Mouse (Mus musculus) kidney, postnatal 4 days (tissue): ENCODE data around the gene Rab25.
"Not testable (repeated sequence)": the region's sequence is repeated elsewhere in the genome, so short reads cannot be mapped to it uniquely, and the experiment has no call there.

Experiments used
- DNase-seq, 2 experiments: peaks; one replicate each; pipeline ENCODE4 v3.0.0; 2021; ENCODE audit warnings: mixed read lengths in 2 of 2

The Rab25 gene

GRCm38 (mm10) chr3:88548180-88548917 is at the start of gene Rab25:
Gene Rab25 (minus strand): TSS chr3:88548300.
- peak; percentile 48 to 62 for DNase-seq

DNA sequence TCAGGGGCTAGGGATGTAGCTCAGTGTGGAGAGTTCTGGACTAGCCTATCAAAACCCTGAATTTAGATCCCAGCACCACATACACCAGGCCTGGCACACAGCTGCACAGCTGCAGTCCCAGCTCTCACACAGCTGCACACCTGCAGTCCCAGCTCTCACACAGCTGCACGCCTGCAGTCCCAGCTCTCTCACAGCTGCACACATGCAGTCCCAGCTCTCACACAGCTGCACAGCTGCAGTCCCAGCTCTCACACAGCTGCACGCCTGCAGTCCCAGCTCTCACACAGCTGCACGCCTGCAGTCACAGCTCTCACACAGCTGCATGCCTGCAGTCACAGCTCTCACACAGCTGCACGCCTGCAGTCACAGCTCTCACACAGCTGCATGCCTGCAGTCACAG is 48.4 kb upstream of the Rab25 start:
- DNase-seq, result not testable (repeated sequence)

GRCm38 (mm10) chr3:88593893-88594580 is 45.9 kb upstream of the Rab25 start:
- DNase-seq, result peak; percentile 21 to 38

GRCm38 (mm10) chr3:88592942-88593576 is 45.0 kb upstream of the Rab25 start:
- no peak for DNase-seq

DNA sequence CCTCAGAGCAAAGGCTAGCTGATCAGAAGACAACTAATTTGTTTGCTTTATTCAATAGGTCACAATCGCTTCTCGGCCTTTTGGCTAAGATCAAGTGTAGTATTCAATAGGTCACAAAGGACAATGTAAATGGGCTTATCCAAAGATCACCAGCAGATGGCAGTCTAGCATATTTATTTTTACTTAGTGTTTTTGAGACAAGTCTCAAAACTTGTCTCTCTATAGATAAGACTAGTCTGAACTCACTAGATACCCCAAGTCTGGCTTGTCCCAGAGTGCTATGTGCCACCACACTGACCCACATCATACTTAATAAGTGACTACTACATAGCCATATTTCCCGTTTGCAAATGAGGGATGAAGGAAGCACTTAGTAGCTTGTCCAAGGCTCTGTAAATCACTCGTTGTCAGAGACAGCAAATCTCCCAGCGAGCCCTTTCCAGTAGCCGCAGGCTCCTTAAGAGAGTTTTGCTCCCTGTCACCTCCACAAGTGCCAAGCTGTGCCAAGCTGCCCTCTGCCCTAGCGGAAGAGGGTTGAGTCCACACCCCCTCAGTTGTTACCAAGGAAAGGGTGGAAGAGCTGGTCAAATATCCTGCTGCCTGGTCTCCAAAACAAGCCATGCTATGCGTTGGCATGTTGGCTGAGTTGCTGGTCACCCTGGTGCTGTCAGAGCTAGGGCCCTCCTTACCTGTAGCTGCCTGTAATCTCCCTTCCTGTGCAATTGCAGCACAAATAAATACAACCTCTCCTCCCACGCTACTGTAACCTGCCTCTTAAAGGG is 44.0 kb upstream of the Rab25 start:
- peak in 1 of 2 experiments; percentile 54 for DNase-seq

- no peak for DNase-seq
Measured at GRCm38 (mm10) chr3:88591044-88591443, 42.9 kb upstream of the Rab25 start.

DNA sequence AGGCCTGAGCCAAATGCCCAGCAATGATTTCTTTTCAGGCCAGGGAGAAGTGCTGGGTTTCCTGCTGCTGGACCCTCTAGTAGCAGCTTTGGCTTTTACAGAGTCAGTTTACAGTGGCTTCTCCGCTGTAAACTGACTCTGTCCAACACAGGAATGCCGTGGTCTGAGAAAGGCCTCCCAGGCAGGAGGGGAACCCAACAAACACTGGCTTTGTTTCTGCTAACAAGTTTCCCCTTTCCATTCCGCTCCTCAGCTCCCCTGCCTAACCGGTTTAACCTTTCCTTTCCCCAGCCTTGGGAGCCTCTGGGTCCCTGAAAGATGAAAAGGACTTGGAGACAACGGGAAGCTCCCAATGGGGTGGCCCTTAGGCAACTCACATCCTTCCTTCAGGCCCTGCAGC is 42.1 kb upstream of the Rab25 start:
- DNase-seq, result no peak

DNA sequence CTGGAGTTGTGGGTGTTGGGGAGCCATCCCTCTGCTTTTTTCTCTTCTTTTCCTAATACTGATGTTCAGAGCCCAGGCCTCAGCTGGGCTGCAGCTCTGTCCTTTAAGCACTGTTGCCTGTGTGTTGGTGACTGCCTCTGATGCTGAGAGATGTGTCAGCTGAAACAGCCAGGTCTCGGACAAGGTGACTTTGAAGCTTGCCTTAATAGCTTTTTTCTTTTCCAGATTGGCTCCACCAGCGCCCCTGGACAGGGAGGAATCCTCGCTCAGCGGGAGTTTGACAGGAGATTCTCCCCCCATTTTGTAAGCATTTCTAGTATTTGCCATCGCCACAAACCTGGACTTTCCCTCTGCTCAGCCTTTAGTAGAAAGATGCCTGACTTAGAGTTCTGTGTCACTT is 38.5 kb upstream of the Rab25 start:
- DNase-seq, result no peak

DNA sequence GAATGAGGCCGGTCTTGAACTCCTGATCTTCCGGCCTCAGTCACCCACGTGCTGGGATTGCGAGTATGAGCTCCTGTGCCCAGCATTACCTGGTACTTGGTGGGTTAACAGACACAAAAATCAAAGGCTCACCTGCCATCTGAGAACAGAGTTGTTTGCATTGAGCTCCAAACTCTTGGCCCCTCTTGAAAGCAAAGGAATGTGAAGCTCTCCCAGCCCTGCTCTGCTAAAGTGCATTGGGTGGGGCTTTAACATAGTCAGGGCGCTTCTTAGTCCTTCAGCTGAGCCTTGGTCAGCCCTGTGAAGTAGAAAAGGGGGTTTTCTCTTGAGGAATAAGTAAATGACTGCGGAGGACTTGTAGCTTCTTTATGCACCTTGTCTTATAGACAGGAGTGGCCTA is 37.7 kb upstream of the Rab25 start:
- DNase-seq, result no peak

DNA sequence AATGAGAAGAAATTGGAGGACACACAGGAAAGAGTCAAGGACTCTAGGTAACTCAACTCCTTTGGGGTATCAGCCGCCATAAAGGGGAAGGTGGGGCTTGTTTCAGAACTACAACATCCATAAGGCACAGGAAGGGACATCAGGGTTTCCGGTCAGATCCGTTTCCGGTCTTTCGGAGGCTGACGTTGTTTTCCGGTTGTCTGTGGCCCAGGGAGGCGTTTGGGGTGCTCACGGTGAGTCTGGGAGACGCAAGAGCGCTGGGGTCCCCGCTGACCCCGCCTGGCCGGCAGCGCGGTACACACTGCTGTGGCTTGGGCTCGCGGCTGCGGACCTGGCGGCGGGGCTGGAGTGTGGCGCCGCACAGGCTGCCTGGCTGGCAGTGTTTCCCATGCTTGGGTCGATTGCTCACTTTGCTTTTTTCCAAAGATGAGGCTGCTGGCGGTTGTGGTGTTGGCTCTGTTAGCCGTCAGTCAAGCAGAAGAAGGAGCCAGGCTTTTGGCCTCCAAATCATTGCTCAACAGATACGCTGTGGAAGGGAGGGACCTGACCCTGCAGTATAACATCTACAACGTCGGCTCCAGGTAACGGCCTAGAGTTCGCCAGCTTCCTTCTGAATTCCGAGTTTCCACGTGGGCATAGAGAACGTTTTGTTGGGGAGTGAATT is 31.5 kb upstream of the Rab25 start:
- DNase-seq, result peak; percentile 78 to 85

DNA sequence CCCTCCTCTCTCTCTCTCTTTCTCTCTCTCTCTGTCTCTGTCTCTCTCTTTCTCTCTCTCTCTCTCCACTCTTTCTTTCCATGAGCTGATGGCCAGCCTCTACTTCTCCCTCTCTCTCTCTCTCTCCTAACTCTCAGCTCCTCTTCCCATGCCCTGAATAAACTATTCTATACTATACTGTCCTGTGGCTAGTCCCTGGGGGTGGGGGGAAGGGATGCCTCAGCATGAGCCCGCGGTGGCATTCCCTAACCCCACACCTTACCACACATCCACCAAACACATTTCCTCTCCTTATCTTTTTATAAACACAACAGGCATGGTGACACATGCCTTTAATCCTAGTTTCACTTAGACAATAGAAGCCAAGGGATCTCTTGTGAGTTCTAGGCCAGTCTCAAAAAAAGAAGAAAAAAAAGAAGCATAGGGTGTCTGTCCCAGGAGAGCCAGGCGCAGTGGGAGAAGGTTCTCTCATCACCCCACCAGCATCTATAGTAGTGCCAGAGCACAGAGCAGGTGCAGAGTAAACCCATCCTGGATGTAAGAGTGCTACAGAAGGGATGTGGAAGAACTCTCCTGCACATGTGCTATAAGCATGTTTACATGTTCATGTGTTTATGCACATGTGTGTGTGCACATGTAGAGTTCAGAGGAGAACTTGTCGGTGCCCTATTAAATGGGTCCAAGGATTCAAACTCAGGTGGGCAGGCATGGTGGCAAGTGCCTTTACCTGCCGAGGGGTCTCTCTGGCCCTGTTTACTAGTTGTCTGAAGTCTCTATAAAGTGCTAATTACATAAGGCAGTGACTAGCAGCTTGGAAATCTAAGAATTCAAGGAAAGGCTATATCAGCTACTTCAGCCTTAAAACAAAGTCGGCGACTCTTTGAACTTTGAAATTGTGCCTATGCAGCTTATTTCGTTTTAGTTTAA is 30.7 kb upstream of the Rab25 start:
- DNase-seq, result no peak

DNA sequence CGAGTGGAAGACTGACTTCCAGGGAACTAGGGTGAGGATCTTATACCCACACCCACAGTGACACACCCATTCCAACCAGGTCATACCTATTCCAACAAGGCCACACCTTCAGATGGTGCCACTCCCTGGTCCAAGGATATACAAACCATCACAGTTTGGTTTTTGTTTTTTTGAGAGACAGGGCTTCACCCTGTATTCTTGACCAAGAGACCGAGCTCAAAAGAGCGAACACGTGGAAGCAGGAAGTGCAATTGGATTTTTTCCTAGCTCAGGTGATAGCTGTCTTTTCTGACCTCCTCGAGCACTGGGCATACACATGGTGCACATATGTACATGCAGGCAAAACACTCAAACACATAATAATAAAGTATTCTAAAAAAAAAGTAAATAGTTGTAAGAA is 29.7 kb upstream of the Rab25 start:
- not testable (repeated sequence) for DNase-seq

GRCm38 (mm10) chr3:88575540-88575939 is 27.4 kb upstream of the Rab25 start, which contains the start of gene Ssr2:
Gene Ssr2 (plus strand): TSS chr3:88575876.
- no peak for DNase-seq

GRCm38 (mm10) chr3:88573810-88574209 is 25.7 kb upstream of the Rab25 start:
- DNase-seq, result no peak

- no peak for DNase-seq
Measured at GRCm38 (mm10) chr3:88572835-88573234, 24.7 kb upstream of the Rab25 start.

DNA sequence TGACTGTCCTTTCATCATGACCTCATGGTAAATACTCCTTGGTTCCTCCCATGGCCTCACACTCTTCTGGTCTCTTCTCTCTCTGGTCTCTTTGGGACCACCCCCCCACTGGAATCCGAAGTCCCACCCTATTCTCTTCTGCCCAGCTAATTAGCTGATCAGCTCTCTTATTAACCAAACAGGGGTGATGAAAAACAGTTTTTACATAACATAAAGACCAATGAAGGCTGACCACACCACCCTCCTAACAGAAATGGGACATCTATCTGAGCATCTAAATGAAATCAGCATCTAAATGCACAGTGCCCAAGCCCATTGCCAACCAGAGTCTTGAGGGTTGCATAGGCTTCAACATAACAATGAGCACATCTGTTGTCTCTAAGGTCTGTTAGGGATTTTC is 23.8 kb upstream of the Rab25 start:
- no peak for DNase-seq

DNA sequence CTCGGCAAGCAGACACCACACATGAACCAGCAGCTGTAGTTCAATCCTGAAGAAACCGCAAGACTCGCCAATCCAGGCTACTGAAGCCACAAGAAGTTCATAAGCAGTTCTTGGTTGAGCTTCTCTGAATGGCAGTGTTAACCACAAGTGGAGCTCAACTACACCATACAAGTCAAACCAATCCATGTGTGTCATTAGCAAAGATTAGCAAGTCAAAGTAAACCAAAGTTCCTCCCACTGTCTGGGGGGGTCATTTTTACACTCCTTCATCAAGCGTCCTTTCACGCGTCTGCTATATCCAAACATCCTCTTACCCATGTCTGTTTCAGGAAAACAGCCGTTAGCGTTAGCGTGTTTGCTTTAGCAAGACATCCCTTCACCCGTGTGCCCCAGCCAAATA is 22.2 kb upstream of the Rab25 start:
- no peak for DNase-seq

DNA sequence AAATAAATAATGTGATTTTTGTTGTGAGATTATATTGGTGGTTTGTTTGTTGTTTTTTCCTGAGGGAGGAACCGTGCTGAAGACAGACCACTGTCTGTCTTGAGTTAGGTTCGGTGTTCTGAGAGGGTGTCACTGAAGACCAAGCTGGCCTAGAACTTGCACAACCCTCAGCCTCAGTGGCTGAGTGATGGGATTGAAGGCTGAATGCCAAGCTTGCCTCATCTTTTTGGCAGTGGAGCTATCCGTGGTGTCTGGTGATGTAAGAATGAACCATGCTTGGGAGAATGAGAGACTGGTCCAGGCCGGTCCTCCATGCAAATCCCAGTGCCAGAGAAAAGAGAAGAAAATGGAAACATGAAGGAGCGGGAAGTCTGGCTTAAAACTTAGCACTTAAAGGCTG is 21.6 kb upstream of the Rab25 start:
- DNase-seq, result no peak

DNA sequence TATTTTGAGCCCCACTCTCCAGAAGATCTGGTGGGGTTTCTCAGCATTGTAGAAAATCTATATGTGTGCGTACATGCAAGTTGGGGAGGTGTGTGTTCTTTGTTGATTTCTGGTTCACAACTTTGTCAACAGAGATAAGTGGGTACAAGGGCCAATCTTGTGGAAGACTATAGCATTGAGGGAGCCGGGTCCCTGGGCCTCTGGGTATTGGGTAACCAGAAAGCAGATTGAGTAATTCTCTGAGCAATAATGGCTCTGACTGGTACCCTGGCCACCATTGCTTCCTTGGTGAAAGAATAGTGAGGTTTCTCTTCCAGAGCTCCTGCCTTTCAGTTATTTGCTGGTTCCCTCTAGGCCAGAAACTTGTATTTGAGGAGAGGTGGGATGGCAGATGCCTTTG is 21.0 kb upstream of the Rab25 start:
- DNase-seq, result no peak

- no peak for DNase-seq
Measured at GRCm38 (mm10) chr3:88568615-88569014, 20.5 kb upstream of the Rab25 start.

- DNase-seq, result no peak
Measured at GRCm38 (mm10) chr3:88567892-88568291, 19.8 kb upstream of the Rab25 start.
